Mouse (Mus musculus) v-Abl transformed pro-B cells (cell line): ENCODE results near the gene Ddx3y.

Experiments used
- in situ Hi-C, 2 experiments: fragments of 400-800 bp; cut with MboI; formaldehyde crosslinking; loops; one replicate each; pipeline ENCODE4 v1.15.1; 2025; ENCODE audit not compliant: unreplicated experiment in 2 of 2

The Ddx3y gene

GRCm38 (mm10) chrY:1286171-1286795 lies at the start of gene Ddx3y:
TSS of gene Ddx3y (minus strand) at chrY:1286629.
- in situ Hi-C loops: loop anchor here in 1 of 2 experiments (10.0 to 25.0 kb wide), 2 partner anchors 99 to 381 kb away; no protein-coding TSS in a partner anchor

DNA sequence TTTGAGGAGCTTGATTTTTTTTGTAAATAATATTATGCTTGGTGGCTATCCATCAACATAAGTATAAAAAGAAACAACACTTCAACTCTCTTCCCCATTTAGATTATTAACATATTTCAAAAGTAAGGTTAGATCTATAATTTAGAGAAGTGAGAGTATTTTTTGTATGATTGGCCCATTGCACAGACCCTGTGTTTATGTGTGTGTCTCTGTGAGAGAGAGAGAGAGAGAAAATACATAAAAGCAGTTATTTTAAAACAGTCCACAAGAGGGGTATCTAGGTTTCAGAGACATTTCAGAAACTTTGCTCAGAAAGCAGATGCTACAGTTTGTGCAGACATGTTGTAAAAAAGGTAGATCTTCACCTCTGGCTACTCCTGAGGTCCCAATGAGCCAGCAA lies 7.3 kb upstream of the Ddx3y start:
- in situ Hi-C loops: loop anchor here in 1 of 2 experiments (25.0 kb wide), 1 partner anchor 106 kb away; no protein-coding TSS in a partner anchor

DNA sequence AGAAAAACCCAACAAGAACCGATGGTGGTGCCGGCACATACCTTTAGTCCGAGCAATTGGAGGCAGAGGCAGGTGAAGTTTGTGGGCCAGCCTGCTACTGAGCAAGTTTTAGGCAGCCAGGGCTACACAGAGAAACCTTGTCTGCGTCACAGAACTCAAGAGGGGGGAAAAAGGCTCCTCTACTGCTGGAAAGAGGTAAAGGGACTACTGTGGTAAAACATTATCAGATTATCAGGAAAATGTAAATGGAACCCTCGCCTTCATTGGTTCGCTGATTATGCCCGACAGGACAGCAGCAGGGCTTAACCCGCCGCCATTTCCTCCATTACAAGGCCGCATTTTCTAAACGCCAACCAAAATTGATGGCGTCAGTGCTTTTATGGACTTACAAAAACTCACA lies 694 bp downstream of the Ddx3y start:
- in situ Hi-C loops: loop anchor here in 1 of 2 experiments (10.0 to 25.0 kb wide), 2 partner anchors 98 to 381 kb away; no protein-coding TSS in a partner anchor

DNA sequence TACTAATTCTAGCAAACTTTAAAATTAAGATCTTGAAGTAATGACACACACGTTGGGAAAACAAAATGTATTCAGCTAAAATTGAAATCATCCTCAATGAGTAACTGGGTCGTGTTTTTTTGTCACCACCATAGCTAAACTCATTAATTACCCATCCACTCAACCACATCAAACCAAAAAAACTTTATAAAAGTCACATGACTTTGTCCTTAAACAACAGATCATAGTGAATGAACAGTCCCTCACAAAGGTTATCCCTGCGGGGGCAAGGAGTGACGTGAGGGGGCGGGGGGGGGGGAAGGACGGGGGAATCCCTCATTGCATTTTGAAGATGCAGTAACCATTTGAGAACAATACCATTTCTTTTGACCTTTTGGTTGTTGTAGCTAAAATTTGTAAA lies 40.3 kb downstream of the Ddx3y start:
- in situ Hi-C loops: no loop called here

GRCm38 (mm10) chrY:1245426-1245863 lies 41.0 kb downstream of the Ddx3y start, which contains the start of gene Uty:
TSS of gene Uty (minus strand) at chrY:1245759.
- in situ Hi-C loops: no loop called here

DNA sequence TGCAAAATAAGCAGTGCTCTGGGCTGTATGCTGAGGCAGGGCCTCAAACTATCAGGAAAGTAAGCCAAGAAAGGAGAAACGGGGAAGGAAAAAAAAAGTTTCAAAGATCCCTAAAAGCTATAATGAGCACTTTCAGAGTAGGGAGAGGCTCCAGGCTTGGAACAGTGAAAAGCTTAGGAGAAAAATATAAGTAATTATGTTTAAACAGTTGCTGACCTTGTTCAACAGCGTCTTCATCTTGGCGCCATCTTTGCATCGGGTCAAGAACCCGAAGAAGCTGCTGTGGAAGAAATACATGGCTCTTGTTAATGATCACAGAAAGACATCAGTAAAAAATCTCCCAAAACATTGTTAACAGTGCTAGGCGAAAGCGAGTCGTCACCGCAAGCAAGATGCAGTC lies 41.5 kb downstream of the Ddx3y start:
- in situ Hi-C loops: no loop called here

DNA sequence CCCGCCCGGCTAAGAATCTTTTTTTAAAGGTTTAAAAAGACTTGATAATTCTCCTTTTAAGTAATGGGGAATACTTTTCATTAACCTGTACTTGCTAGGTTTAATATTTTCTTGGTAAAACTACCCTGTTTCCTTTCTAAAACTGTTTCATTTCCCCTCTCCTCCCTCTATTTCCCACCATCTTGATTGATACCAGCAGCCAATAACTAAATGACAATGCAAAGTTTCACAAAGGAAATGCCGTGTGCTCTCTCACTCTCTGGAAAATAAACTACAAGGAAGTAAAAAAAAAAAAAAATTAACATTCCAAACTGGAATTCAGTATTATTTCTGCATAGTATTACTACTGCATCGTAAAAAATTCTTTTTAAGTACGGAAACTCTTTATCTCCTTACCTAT lies 42.0 kb downstream of the Ddx3y start:
- in situ Hi-C loops: no loop called here

DNA sequence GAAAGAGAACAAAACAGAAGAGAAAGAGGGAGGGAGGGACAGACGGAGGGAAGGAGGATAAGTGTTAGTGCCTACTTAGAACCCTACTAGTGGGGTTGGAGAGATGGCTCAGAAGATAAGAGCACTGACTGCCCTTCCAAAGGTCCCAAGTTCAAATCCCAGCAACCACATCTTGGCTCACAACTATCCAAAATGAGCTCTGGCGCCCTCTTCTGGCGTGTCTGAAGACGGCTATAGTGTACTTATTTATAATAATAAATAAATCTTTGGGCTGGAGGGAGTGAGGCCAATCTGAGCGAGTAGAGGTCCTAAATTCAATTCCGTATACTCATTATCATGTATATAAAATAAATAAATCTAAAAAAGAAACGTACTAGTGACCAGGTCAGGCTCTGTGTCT lies 66.4 kb downstream of the Ddx3y start:
- in situ Hi-C loops: no loop called here
